Mouse (Mus musculus) stomach, embryonic 16.5 days (tissue): ENCODE measurements around the gene Gm26620. TPM values are rescaled to one million over a fixed set of nuclear protein-coding genes. Genes with fewer than 3 reads are reported as not detected.
A peak's percentile ranks its signal among the peaks of the same experiment; 100 is the strongest.

Experiments
- ATAC-seq: fragments of 200-750 bp; cut with Nextera tagmentation; 2 replicates; pipeline ENCODE4 v1.8.0; 2017; ENCODE audit warnings: moderate number of reproducible peaks, moderate TSS enrichment; ENCODE audit not compliant: insufficient read depth, low FRiP score
- H3K27ac ChIP-seq: fragments of 300-500 bp; sonication (generic); 2 replicates; pipeline ENCODE4 v1.5.1; 2014; ENCODE audit warnings: low read length
- H3K27me3 ChIP-seq: fragments of 300-500 bp; sonication (generic); 2 replicates; pipeline ENCODE4 v1.6.1; 2014; ENCODE audit warnings: low read length, control low read depth, mixed read lengths; ENCODE audit not compliant: control insufficient read depth, insufficient read depth
- H3K36me3 ChIP-seq: fragments of 300-500 bp; sonication (generic); 2 replicates; pipeline ENCODE4 v1.6.1; 2014; ENCODE audit warnings: low read length; ENCODE audit not compliant: control insufficient read depth, insufficient read depth
- H3K4me1 ChIP-seq: fragments of 300-500 bp; sonication (generic); 2 replicates; pipeline ENCODE4 v1.6.1; 2014; ENCODE audit warnings: low read length, control low read depth, mixed read lengths; ENCODE audit not compliant: control insufficient read depth, insufficient read depth
- H3K4me2 ChIP-seq: fragments of 300-500 bp; sonication (generic); 2 replicates; pipeline ENCODE4 v1.6.1; 2014; ENCODE audit warnings: low read depth, low read length, mixed read lengths
- H3K4me3 ChIP-seq: fragments of 300-500 bp; sonication (generic); replicated peaks from 2 replicates; pipeline ENCODE4 v1.5.1; 2014; ENCODE audit warnings: mild to moderate bottlenecking, low read length
- H3K9ac ChIP-seq: fragments of 300-500 bp; sonication (generic); 2 replicates; pipeline ENCODE4 v1.6.1; 2014; ENCODE audit warnings: low read length
- H3K9me3 ChIP-seq: fragments of 300-500 bp; sonication (generic); replicated peaks from 2 replicates; pipeline ENCODE4 v1.6.1; 2016; ENCODE audit warnings: low read length, control low read depth; ENCODE audit not compliant: control insufficient read depth
- WGBS: fragments of 180-500 bp; shearing (Covaris S2); extraction: QIAGEN DNeasy Blood & Tissue Kit; methylation state at CpG from one replicate; pipeline ENCODE4 v1.1.7; 2014; 5-methylcytosine and 5-hydroxymethylcytosine counted together
- polyA plus RNA-seq: library from polyadenylated mRNA; unstranded; fragments of >200 nt; fragmentation: Nextera tagmentation; extraction: Ambion mirVana; gene quantifications from 2 replicates; pipeline ENCODE4 v1.2.1, GENCODE M21; 2015

Gm26620 gene
- polyA plus RNA-seq, 1 experiment from 2014 or later, result 1.8 TPM

GRCm38 (mm10) chr1:170867691-170868105 lies 17.2 kb upstream of the Gm26620 start, which contains the start of gene Atf6:
TSS of gene Atf6 (minus strand) at chr1:170867771.
- Histone ChIP-seq H3K4me1 (no peaks in the 10 kb centered on the region), H3K4me2 (peak within 1 kb of the TSS; percentile 73), H3K9me3 (no peaks in the 10 kb centered on the region), H3K9ac (peak within 1 kb of the TSS; percentile 90), H3K27me3 (no peaks in the 10 kb centered on the region), H3K27ac (peak within 1 kb of the TSS; percentile 71), H3K4me3 (peak within 1 kb of the TSS; percentile 81), H3K36me3 (no peaks in the 10 kb centered on the region)
- ATAC-seq, result peak; percentile 67; the same call in 1 of the 2 replicates
- under 1% methylated on average over 25 of the region's 25 CpGs for WGBS

GRCm38 (mm10) chr1:170868107-170868904 lies 16.6 kb upstream of the Gm26620 start:
- peak; percentile 87 for ATAC-seq
- Histone ChIP-seq H3K27me3 (no peaks in the 10 kb centered on the region), H3K9ac (peak overlapping the region; percentile 73), H3K4me1 (no peaks in the 10 kb centered on the region), H3K27ac (peak overlapping the region; percentile 49; the same call in 1 of the 2 replicates), H3K4me2 (peak overlapping the region; percentile 69), H3K4me3 (peak overlapping the region; percentile 81), H3K9me3 (no peaks in the 10 kb centered on the region), H3K36me3 (no peaks in the 10 kb centered on the region)
- WGBS, result under 1% methylated on average over 33 of the region's 33 CpGs

- H3K9ac ChIP-seq, result peak overlapping the region; percentile 73
- H3K4me1 ChIP-seq, result no peaks in the 10 kb centered on the region
- H3K9me3 ChIP-seq, result no peaks in the 10 kb centered on the region
- 0 out of 2 replicates have a peak overlapping the region, but pooled peaks have one; percentile 49 for H3K27ac ChIP-seq
- H3K27me3 ChIP-seq, result no peaks in the 10 kb centered on the region
- H3K4me2 ChIP-seq, result peak overlapping the region; percentile 69
- peak overlapping the region; percentile 81 for H3K4me3 ChIP-seq
- H3K36me3 ChIP-seq, result no peaks in the 10 kb centered on the region
- ATAC-seq, result no peak
- WGBS, result 14% methylated on average over 14 of the region's 14 CpGs
These were observed 16.0 kb upstream of the Gm26620 start for GRCm38 (mm10) chr1:170868905-170869283.

- WGBS, result 74% methylated on average over 6 of the region's 6 CpGs
- H3K4me3 ChIP-seq, result no peak overlapping the region
- no peak for ATAC-seq
These were observed 13.5 kb upstream of the Gm26620 start for GRCm38 (mm10) chr1:170871402-170871801.

GRCm38 (mm10) chr1:170871961-170872360 lies 12.9 kb upstream of the Gm26620 start:
- no peak overlapping the region for H3K4me2 ChIP-seq
- no peaks in the 10 kb centered on the region for H3K9me3 ChIP-seq
- ATAC-seq, result no peak
- H3K4me1 ChIP-seq, result no peaks in the 10 kb centered on the region
- no peaks in the 10 kb centered on the region for H3K36me3 ChIP-seq
- H3K27me3 ChIP-seq, result no peaks in the 10 kb centered on the region
- H3K9ac ChIP-seq, result no peak overlapping the region
- no peak overlapping the region for H3K27ac ChIP-seq
- 91% methylated on average over 2 of the region's 2 CpGs for WGBS
- H3K4me3 ChIP-seq, result no peak overlapping the region

More at GRCm38 (mm10) chr1:170871402-170871801, 13.5 kb upstream of the Gm26620 start:
- H3K9ac ChIP-seq, result no peak overlapping the region
- no peaks in the 10 kb centered on the region for H3K9me3 ChIP-seq
- no peaks in the 10 kb centered on the region for H3K4me1 ChIP-seq
- H3K27me3 ChIP-seq, result no peaks in the 10 kb centered on the region
- no peak overlapping the region for H3K27ac ChIP-seq
- H3K4me2 ChIP-seq, result no peak overlapping the region
- H3K36me3 ChIP-seq, result no peaks in the 10 kb centered on the region

GRCm38 (mm10) chr1:170875676-170876075 lies 9.2 kb upstream of the Gm26620 start:
- H3K9me3 ChIP-seq, result no peaks in the 10 kb centered on the region
- ATAC-seq, result no peak
- no peak overlapping the region for H3K9ac ChIP-seq
- no peaks in the 10 kb centered on the region for H3K27me3 ChIP-seq
- WGBS, result 63% methylated on average over 3 of the region's 3 CpGs
- peaks cover 14% of the 10 kb centered on the region; the same call in 1 of the 2 replicates for H3K36me3 ChIP-seq
- no peak overlapping the region for H3K4me2 ChIP-seq
- no peak overlapping the region for H3K4me3 ChIP-seq
- no peak overlapping the region for H3K27ac ChIP-seq
- H3K4me1 ChIP-seq, result no peaks in the 10 kb centered on the region

- WGBS, result 92% methylated on average over 5 of the region's 5 CpGs
- no peak for ATAC-seq
- H3K27ac ChIP-seq, result no peak overlapping the region
- no peak overlapping the region for H3K4me3 ChIP-seq
- H3K9ac ChIP-seq, result no peak overlapping the region
- no peaks in the 10 kb centered on the region for H3K9me3 ChIP-seq
- no peak overlapping the region for H3K4me2 ChIP-seq
- no peaks in the 10 kb centered on the region for H3K4me1 ChIP-seq
- H3K27me3 ChIP-seq, result no peaks in the 10 kb centered on the region
- peaks cover 17% of the 10 kb centered on the region; the same call in 1 of the 2 replicates for H3K36me3 ChIP-seq
These were observed 8.0 kb upstream of the Gm26620 start for GRCm38 (mm10) chr1:170876906-170877305.

- Histone ChIP-seq H3K27ac (no peak overlapping the region), H3K4me3 (no peak overlapping the region), H3K27me3 (no peaks in the 10 kb centered on the region), H3K36me3 (peaks cover 17% of the 10 kb centered on the region; the same call in 1 of the 2 replicates), H3K9ac (no peak overlapping the region), H3K9me3 (no peaks in the 10 kb centered on the region), H3K4me2 (no peak overlapping the region), H3K4me1 (peaks cover 8% of the 10 kb centered on the region; the same call in 1 of the 2 replicates)
- 52% methylated on average over 5 of the region's 5 CpGs for WGBS
- no peak for ATAC-seq
These were observed 1.9 kb upstream of the Gm26620 start for GRCm38 (mm10) chr1:170882915-170883485.

GRCm38 (mm10) chr1:170884390-170884789 lies 475 bp upstream of the Gm26620 start:
- H3K27ac ChIP-seq, result peak overlapping the region; percentile 88
- H3K4me3 ChIP-seq, result peak overlapping the region; percentile 98
- H3K4me1 ChIP-seq, result peaks cover 8% of the 10 kb centered on the region; the same call in 1 of the 2 replicates
- ATAC-seq, result no peak
- H3K9me3 ChIP-seq, result no peaks in the 10 kb centered on the region
- peaks cover 11% of the 10 kb centered on the region; the same call in 1 of the 2 replicates for H3K36me3 ChIP-seq
- 10% methylated on average over 8 of the region's 8 CpGs for WGBS
- H3K4me2 ChIP-seq, result peak overlapping the region; percentile 69
- H3K27me3 ChIP-seq, result no peaks in the 10 kb centered on the region
- H3K9ac ChIP-seq, result peak overlapping the region; percentile 88
